Mouse (Mus musculus) 3134 (cell line): ENCODE measurements at regions not wholly inside any gene's neighbourhood (a gene's known extent, or its start where the extent isn't known, plus 50 kb on each side); places are given as distances from the start of the nearest gene placed in this dataset.
"Not testable (repeated sequence)": the region's sequence is repeated elsewhere in the genome, so short reads cannot be mapped to it uniquely, and the experiment has no call there.

Experiments
- DNase-seq: peaks from one replicate; pipeline ENCODE4 v3.0.0-alpha.2; 2011; ENCODE audit warnings: low spot score; ENCODE audit not compliant: insufficient read length; ENCODE audit errors: extremely low read depth

- DNase-seq, result no peak
Measured at GRCm38 (mm10) chr10:96407846-96408245, 209.0 kb upstream of the Btg1 start.

- no peak for DNase-seq
Measured at GRCm38 (mm10) chr10:96408250-96408649, 208.6 kb upstream of the Btg1 start.

GRCm38 (mm10) chr10:96410028-96410427, 206.8 kb upstream of the Btg1 start:
- no peak for DNase-seq

GRCm38 (mm10) chr10:96414807-96415206, 202.0 kb upstream of the Btg1 start:
- DNase-seq, result no peak

GRCm38 (mm10) chr10:96421506-96421905, 195.3 kb upstream of the Btg1 start:
- not testable (repeated sequence) for DNase-seq

GRCm38 (mm10) chr10:96427407-96427806, 189.4 kb upstream of the Btg1 start:
- DNase-seq, result no peak

GRCm38 (mm10) chr10:96430142-96430541, 186.7 kb upstream of the Btg1 start:
- DNase-seq, result no peak

- DNase-seq, result no peak
Measured at GRCm38 (mm10) chr10:96435109-96435508, 181.7 kb upstream of the Btg1 start.

GRCm38 (mm10) chr10:96438398-96439103, 178.3 kb upstream of the Btg1 start:
- DNase-seq, result no peak

GRCm38 (mm10) chr10:96442165-96442564, 174.6 kb upstream of the Btg1 start:
- DNase-seq, result no peak

GRCm38 (mm10) chr10:96450266-96450665, 166.5 kb upstream of the Btg1 start:
- no peak for DNase-seq

GRCm38 (mm10) chr10:96454857-96455256, 161.9 kb upstream of the Btg1 start:
- no peak for DNase-seq

- no peak for DNase-seq
Measured at GRCm38 (mm10) chr10:96458551-96458950, 158.3 kb upstream of the Btg1 start.

- peak; percentile 7 for DNase-seq
Measured at GRCm38 (mm10) chr10:96459186-96459585, 157.6 kb upstream of the Btg1 start.

- DNase-seq, result no peak
Measured at GRCm38 (mm10) chr10:96460151-96460550, 156.7 kb upstream of the Btg1 start.

- DNase-seq, result no peak
Measured at GRCm38 (mm10) chr10:96460617-96461338, 156.0 kb upstream of the Btg1 start.

GRCm38 (mm10) chr10:96465967-96466366, 150.8 kb upstream of the Btg1 start:
- DNase-seq, result no peak

GRCm38 (mm10) chr10:96466845-96467244, 150.0 kb upstream of the Btg1 start:
- DNase-seq, result no peak

- DNase-seq, result no peak
Measured at GRCm38 (mm10) chr10:96467661-96468060, 149.1 kb upstream of the Btg1 start.

GRCm38 (mm10) chr10:96471523-96471922, 145.3 kb upstream of the Btg1 start:
- DNase-seq, result no peak

GRCm38 (mm10) chr10:96479350-96479749, 137.5 kb upstream of the Btg1 start:
- no peak for DNase-seq

GRCm38 (mm10) chr10:96479786-96480185, 137.0 kb upstream of the Btg1 start:
- no peak for DNase-seq
